Mouse (Mus musculus) ovary, postnatal 14 days (tissue): ENCODE measurements at regions not wholly inside any gene's neighbourhood (a gene's known extent, or its start where the extent isn't known, plus 50 kb on each side); places are given as distances from the start of the nearest gene placed in this dataset.

ENCODE experiments used
- DNase-seq: peaks from one replicate; pipeline ENCODE4 v3.0.0; 2022; ENCODE audit warnings: low spot score

- DNase-seq = no peak
Measured at GRCm38 (mm10) chr7:129772540-129773331, 181.1 kb downstream of the Wdr11 start.

GRCm38 (mm10) chr7:129774261-129774861 lies 182.7 kb downstream of the Wdr11 start:
- no peak for DNase-seq

- no peak for DNase-seq
Measured at GRCm38 (mm10) chr7:129775189-129775588, 183.5 kb downstream of the Wdr11 start.

GRCm38 (mm10) chr7:129778842-129779421 lies 187.3 kb downstream of the Wdr11 start:
- DNase-seq = no peak

GRCm38 (mm10) chr7:129779939-129780338 lies 188.3 kb downstream of the Wdr11 start:
- no peak for DNase-seq

GRCm38 (mm10) chr7:129781756-129782155 lies 190.1 kb downstream of the Wdr11 start:
- DNase-seq = no peak

- no peak for DNase-seq
Measured at GRCm38 (mm10) chr7:129784966-129785365, 193.3 kb downstream of the Wdr11 start.

GRCm38 (mm10) chr7:129787011-129787410 lies 195.3 kb downstream of the Wdr11 start:
- no peak for DNase-seq

GRCm38 (mm10) chr7:129787736-129788135 lies 196.1 kb downstream of the Wdr11 start:
- no peak for DNase-seq

- DNase-seq = no peak
Measured at GRCm38 (mm10) chr7:129789461-129789860, 197.8 kb downstream of the Wdr11 start.

GRCm38 (mm10) chr7:129790590-129791449 lies 199.2 kb downstream of the Wdr11 start:
- no peak for DNase-seq

GRCm38 (mm10) chr7:129791450-129791820 lies 199.8 kb downstream of the Wdr11 start:
- DNase-seq = no peak

GRCm38 (mm10) chr7:129793733-129794132 lies 202.1 kb downstream of the Wdr11 start:
- DNase-seq = no peak

GRCm38 (mm10) chr7:129794276-129794675 lies 202.6 kb downstream of the Wdr11 start:
- DNase-seq = no peak

GRCm38 (mm10) chr7:129798525-129798924 lies 206.9 kb downstream of the Wdr11 start:
- no peak for DNase-seq

GRCm38 (mm10) chr7:129800461-129800867 lies 208.8 kb downstream of the Wdr11 start:
- DNase-seq = no peak

GRCm38 (mm10) chr7:129801431-129801847 lies 209.8 kb downstream of the Wdr11 start:
- peak; percentile 59 for DNase-seq

GRCm38 (mm10) chr7:129802168-129802567 lies 210.5 kb downstream of the Wdr11 start:
- no peak for DNase-seq

GRCm38 (mm10) chr7:129805340-129805739 lies 213.7 kb downstream of the Wdr11 start:
- DNase-seq = no peak

GRCm38 (mm10) chr7:129810141-129810540 lies 218.5 kb downstream of the Wdr11 start:
- no peak for DNase-seq

- DNase-seq = no peak
Measured at GRCm38 (mm10) chr7:129810565-129810964, 218.9 kb downstream of the Wdr11 start.

- no peak for DNase-seq
Measured at GRCm38 (mm10) chr7:129814149-129814860, 222.6 kb downstream of the Wdr11 start.
